9 mouse cellular contexts compared by ENCODE assay signal in genomic region chr12:86867271-86868223, GRCm38 (mm10). TPM values are rescaled to one million over a fixed set of nuclear protein-coding genes. Genes with fewer than 3 reads are reported as not detected.
DNase-seq lines count a peak whose midpoint lies in the region; TF ChIP-seq lines count a peak whose summit lies in the region.
"Had no signal": no experiment of that assay in that cellular context is flagged by ENCODE, and none has a peak within 500 bp of the region (broad histone marks: within the 10 kb centered on the region; RNA-seq: fewer than 3 reads in every experiment).

No protein-coding gene starts in this region.

- no peaks in the 10 kb centered on the region for H3K9me3 ChIP-seq in heart, embryonic 10.5 days

- 0 out of 2 replicates have a peak overlapping the region, but pooled peaks have one; percentile 4 for H3K4me3 ChIP-seq in left cerebral cortex, adult 2 months
- no peak overlapping the region for H3K4me3 ChIP-seq in heart, embryonic 10.5 days
- no peak overlapping the region for H3K4me3 ChIP-seq in olfactory bulb, adult 2 months (ENCODE audit: insufficient read depth, low read depth, low read length)

- peaks cover 21% of the 10 kb centered on the region for H3K4me1 ChIP-seq in heart, embryonic 10.5 days
- H3K4me1 ChIP-seq in olfactory bulb, adult 2 months (ENCODE audit: control insufficient read depth, insufficient read depth, low read length), result peaks cover 24% of the 10 kb centered on the region

- intact Hi-C loops in left cerebral cortex, adult 2 months (cut with DNase I), result no loop called here
- intact Hi-C loops in left cerebral cortex, postnatal 10 days (cut with DNase I), result no loop called here

- no peak for DNase-seq in left cerebral cortex, adult 2 months (ENCODE audit: extremely low spot score in 1 of 2, low spot score in 2 of 2)
- DNase-seq in left cerebral cortex, adult 9 months (ENCODE audit: low spot score in 2 of 2), result no peak
- DNase-seq in cerebellum, postnatal 14 days, result peak; percentile 78 to 86
- no peak for DNase-seq in heart, embryonic 10.5 days (ENCODE audit: low spot score)
- peak; percentile 79 for DNase-seq in kidney, postnatal 10 days
- no peak for DNase-seq in neural tube, embryonic 10.5 days (ENCODE audit: extremely low spot score, low spot score)
- no peak for DNase-seq in left cerebral cortex, postnatal 10 days (ENCODE audit: extremely low spot score in 1 of 2, low spot score in 2 of 2)

- TF ChIP-seq POLR2A in olfactory bulb, adult 2 months (IDR thresholded peaks at IDR 0.05; ENCODE audit: insufficient read depth, low read depth, low read length), result no peak

- H3K27ac ChIP-seq in left cerebral cortex, adult 2 months, result peak overlapping the region; percentile 78
- H3K27ac ChIP-seq in heart, embryonic 10.5 days, result peak overlapping the region; percentile 76
- peak overlapping the region; percentile 10; the same call in 1 of the 2 replicates for H3K27ac ChIP-seq in olfactory bulb, adult 2 months (ENCODE audit: insufficient read depth, low read depth, low read length)

- 43% methylated on average over 14 of the region's 14 CpGs for WGBS in heart, embryonic 10.5 days
- 49% methylated on average over 14 of the region's 14 CpGs for WGBS in olfactory bulb, adult 2 months

- no peaks in the 10 kb centered on the region for H3K36me3 ChIP-seq in heart, embryonic 10.5 days
- H3K36me3 ChIP-seq: G1E had no signal

- no peak for TF ChIP-seq CTCF in left cerebral cortex, adult 2 months (IDR thresholded peaks at IDR 0.05)
- no peak for TF ChIP-seq CTCF in olfactory bulb, adult 2 months (IDR thresholded peaks at IDR 0.05; ENCODE audit: insufficient read depth, low read depth, low read length)

- H3K27me3 ChIP-seq in heart, embryonic 10.5 days (ENCODE audit: insufficient read depth, poor library complexity, severe bottlenecking), result no peaks in the 10 kb centered on the region

RNA-seq across cellular contexts. Expression of gene Irf2bpl, which starts 17.1 kb away (rescaled TPM):
- total RNA-seq in left cerebral cortex, adult 2 months (2021), result 10 to 100 TPM; 74.3 to 80.8 TPM
- 28.7 and 35.3 TPM in 2 replicates for polyA plus RNA-seq in heart, embryonic 10.5 days (2016; fragmentation: Nextera tagmentation; extraction: Ambion mirVana)
- polyA plus RNA-seq in olfactory bulb, adult 2 months (2012; ENCODE audit: insufficient read depth, insufficient read length, low replicate concordance, missing spikeins), result not detected in 2 replicates
- 10 to 100 TPM; 86.4 to 89.5 TPM for total RNA-seq in left cerebral cortex, postnatal 10 days (2021)

Comparison
In these comparisons a context has a peak if more than half of its experiments do, and no peak if none do; other contexts are left out.
1. DNase-seq: peak in cerebellum, postnatal 14 days (2 of 2) and kidney, postnatal 10 days (single experiment); none in left cerebral cortex, adult 2 months (0 of 2), left cerebral cortex, adult 9 months (0 of 2), heart, embryonic 10.5 days (single experiment), neural tube, embryonic 10.5 days (single experiment) and left cerebral cortex, postnatal 10 days (0 of 2).
2. H3K27ac ChIP-seq: peak in every context shown above with its lines; median percentile 78 in left cerebral cortex, adult 2 months; 76 in heart, embryonic 10.5 days; 10 in olfactory bulb, adult 2 months.